Mouse (Mus musculus): ENCODE results near the gene P2rx6. TPM values are rescaled to one million over a fixed set of nuclear protein-coding genes. Genes with fewer than 3 reads are reported as not detected.
A peak's percentile ranks its signal among the peaks of the same experiment; 100 is the strongest.
"Not testable (repeated sequence)": the region's sequence is repeated elsewhere in the genome, so short reads cannot be mapped to it uniquely, and the experiment has no call there.

P2rx6 gene
- total RNA-seq, 2 experiments from 2014 or later: 0.80 to 0.99 TPM

DNA sequence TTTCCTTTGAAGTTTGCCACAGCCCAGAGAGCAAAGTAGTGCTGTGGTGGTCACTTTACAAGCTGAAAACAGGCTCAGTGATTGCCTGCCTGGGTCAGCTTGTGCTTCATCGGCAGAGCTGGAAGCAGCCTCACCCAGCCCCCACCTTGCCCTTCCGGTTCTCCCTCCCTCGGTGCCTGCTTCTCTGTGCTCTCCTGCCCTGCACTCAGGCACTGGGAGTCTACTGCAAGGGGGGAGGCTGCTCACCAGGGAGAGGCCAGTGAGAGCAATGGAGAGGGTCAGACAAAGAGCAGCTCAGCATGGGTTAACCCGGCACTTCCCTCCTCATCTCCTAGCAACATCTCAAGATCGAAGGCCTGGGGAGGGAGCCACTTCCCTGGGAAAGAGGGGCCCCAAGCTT, 2.9 kb upstream of the P2rx6 start:
- intact Hi-C loops (cut with DNase I): loop anchor here (2.0 to 5.0 kb wide), 2 partner anchors 56 to 253 kb away; no protein-coding TSS in a partner anchor
- DNase-seq (ENCODE audit: low spot score in 2 of 2): no peak

DNA sequence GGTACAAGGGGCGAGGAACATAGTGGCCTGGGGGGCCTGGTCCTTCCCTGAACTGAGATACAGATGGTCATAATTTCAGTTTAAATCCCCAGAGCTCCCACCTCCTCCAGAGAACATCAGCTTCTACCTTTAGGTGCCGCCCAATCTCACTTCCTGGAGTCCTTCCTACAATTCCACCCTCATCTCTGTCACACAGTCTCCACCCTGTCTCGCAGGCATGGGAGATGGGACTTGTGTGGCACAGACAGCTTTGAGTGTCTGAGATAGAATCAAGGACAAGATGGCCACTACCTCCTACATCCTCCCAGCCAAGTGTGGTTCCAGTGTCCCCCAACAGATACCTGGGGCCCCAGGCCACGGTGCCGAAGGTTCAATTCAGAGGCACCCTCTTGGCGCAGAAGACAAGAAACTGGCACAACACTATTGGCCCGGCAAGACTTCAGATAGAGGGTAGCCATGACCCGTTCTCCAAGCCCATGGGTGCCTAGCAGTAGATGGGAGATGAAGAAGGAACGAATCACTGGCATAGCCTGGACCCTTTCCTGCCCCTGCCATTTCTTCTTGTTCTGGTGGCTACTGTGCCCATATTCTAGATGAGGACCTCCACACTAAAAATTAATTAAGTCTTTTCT, 2.2 kb upstream of the P2rx6 start:
- DNase-seq (ENCODE audit: low spot score in 2 of 2): no peak
- intact Hi-C loops (cut with DNase I): loop anchor here (2.0 to 5.0 kb wide), 2 partner anchors 55 to 253 kb away; no protein-coding TSS in a partner anchor

DNA sequence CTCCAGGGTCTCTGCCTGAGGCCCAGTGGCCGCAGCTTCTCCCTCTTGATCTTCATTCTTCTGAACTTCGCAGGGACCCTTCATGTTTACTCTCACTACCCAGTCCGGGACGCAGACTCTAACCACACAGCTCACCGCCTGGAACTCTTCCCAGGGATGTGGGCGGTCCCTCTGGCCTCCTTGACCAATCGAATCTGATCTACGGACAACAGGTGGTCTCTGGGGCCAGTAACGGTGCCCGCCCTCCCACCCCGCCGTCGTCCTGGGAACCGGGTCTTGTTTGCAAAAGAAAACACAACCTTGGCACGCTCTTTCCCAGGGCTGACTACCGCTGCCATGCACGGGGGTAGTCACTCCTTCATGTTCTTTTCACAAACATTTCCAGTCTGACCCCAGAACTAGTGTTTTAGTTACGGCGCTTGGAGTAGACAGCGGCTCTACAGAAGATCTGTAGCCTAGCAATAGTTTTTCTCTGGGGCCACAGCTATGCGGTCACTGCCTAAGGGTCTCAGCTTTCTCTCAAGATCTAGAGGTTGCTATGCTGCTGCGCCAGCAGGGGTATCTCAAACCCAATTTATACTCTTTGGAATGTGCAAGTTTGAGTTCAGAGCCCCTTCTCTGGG, 446 bp upstream of the P2rx6 start, which contains the start of gene Lrrc74b:
Gene Lrrc74b, minus strand, starts transcription at position 120 of the 623 bp plus-strand sequence.
- intact Hi-C loops (cut with DNase I): no loop called here
- DNase-seq (ENCODE audit: low spot score in 2 of 2): no peak

DNA sequence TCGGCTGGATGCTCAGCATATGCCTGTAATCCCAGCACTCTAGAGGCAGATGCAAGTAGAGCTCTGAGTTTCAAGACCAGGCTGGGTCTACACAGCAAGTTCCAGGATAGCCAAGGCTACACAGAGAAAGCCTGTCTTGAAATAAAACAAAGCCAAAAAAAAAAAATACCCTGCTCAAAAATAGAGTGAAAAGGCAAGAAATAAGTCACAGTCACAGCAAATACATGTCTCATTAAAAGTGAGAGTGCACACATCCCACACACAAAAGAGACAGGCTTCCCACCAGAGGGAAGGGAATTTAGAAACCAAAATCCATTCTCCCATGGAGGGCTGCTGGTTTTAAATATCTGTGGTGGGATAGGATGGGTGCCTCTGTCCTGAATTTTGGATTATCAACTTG, 1.9 kb downstream of the P2rx6 start:
- intact Hi-C loops (cut with DNase I): no loop called here

DNA sequence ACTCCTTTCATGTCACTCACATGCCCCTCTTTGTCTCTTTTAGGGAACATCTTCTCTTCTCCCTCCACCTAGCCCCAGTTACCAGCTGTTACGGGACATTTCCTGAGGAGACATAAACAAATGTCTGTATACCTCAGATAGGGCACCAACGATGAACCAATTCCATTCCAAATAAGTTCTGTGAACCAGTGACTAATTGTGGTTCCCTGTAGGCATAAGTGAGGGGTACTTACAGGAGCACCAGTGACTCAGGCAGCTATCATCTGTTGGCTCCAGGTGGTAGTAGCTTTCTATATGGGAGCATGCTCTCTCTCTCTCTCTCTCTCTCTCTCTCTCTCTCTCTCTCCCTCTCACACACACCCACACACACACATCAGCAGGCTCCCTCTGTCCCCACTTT, 2.5 kb downstream of the P2rx6 start:
- intact Hi-C loops (cut with DNase I): loop anchor here (1.0 kb wide), 1 partner anchor 10 kb away; no protein-coding TSS in a partner anchor
- peak in 1 of 2 experiments; percentile 80 for DNase-seq (ENCODE audit: low spot score in 2 of 2)

More for the DNA sequence above, 1.9 kb downstream of the P2rx6 start:
- DNase-seq (ENCODE audit: low spot score in 2 of 2): peak in 1 of 2 experiments; percentile 66

DNA sequence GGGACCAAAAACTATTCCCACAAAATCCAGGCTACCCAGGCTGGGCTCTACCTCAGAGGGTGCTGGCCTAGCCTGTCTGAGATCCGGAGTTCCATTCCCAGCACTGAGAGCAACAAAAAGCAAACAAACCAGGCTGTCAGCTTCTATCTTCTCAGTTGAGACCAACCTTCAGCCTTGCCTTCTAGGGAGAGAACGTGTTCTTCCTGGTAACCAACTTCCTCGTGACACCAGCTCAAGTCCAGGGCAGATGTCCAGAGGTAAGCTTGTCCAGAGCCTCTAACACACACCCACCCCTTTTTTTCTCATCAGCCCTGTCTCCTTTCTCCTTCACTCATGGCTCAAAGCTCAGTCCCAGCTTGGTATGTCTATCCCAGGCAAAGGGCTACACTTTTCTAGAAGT, 3.1 kb downstream of the P2rx6 start:
- intact Hi-C loops (cut with DNase I): loop anchor here (1.0 kb wide), 1 partner anchor 10 kb away; no protein-coding TSS in a partner anchor
- DNase-seq (ENCODE audit: low spot score in 2 of 2): no peak

DNA sequence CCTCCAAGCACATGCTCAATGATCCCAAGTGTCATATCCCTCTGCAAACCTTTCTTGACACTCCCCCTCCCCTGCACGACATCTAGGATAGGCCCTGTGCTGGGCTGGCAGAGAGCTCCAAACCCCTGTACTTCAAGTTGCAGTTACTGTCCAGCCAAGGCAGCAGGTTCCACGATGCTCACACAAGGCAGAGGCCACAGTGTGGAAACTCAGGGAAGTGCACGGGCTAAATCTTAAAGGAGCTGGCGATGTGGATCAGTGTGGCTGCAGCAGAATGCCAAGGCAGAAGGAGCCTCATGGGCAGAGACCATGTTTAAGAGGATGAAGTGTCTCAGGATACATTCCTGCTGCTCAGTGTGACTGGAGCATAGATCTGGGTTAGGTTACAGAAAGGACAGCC, 4.5 kb downstream of the P2rx6 start:
- DNase-seq (ENCODE audit: low spot score in 2 of 2): no peak

DNA sequence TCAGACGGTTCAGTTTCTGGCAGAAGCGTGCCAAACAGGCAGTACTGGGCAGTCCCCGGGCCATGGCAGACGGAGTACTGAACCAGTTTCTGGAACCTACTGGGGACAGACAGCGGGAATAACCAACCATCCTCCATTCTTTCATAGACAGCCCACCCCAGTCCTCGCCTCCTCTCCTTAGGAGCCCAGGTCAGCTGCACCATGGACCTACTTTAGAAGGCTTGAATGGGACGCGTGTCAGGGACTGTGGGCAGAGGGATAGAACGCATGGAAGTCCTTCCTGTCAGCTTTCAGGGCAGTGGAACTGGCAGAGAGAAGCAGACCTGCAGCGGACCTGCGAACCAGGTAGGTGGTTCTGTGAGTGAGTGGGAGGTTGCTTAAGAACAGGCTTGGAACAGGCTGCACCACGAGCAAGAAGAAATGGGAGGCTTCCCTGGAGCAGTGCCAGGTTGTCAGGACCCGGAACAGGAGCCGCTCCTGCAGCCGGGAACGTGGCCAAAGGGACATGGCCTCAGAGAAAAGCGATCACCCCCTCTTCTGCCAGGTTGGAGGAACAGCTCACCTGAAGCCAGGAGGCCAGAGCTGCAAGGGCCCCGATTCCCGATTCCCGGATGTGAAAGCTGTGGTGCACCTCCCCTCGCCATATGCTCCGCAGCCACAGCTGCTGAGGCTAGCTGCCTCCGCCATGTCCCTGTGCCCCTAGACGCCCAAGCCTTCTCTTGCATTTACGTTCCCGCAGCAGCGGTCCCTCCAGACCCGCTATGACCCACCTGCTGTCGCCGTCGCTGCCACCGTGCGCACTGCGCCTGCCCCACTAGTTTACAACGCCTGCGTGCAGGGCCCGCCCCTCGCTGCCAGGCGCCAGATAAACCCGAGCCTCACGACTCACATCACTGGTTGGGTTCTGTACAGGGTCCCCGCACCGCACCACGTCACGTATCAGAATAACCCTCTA, 14.5 kb downstream of the P2rx6 start:
- intact Hi-C loops (cut with DNase I): loop anchor here (1.0 kb wide), 1 partner anchor 14 kb away; no protein-coding TSS in a partner anchor
- peak; percentile 81 to 86 for DNase-seq (ENCODE audit: low spot score in 2 of 2)

More for the DNA sequence above, 4.5 kb downstream of the P2rx6 start:
- intact Hi-C loops (cut with DNase I): no loop called here

DNA sequence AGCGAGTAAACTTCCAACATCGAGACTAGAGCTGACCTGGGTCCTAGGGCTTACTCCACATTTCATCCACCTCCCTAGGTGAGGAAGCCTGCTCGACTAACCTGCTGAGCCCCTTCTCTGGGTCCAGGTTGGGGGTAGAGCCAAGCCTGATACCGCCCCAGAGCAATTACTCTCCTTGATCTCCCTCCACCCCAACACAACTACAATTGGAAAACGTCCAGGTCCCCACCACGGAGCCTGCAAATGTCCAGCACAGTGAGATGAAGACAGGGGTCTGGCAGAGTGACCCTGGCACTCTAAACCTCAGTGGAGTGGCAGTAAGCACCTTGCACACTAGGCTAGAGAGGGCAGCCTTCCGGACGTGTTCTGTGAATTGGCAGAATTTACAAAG, 15.1 kb downstream of the P2rx6 start:
- intact Hi-C loops (cut with DNase I): loop anchor here (1.0 kb wide), 1 partner anchor 15 kb away; no protein-coding TSS in a partner anchor
- no peak for DNase-seq (ENCODE audit: low spot score in 2 of 2)

DNA sequence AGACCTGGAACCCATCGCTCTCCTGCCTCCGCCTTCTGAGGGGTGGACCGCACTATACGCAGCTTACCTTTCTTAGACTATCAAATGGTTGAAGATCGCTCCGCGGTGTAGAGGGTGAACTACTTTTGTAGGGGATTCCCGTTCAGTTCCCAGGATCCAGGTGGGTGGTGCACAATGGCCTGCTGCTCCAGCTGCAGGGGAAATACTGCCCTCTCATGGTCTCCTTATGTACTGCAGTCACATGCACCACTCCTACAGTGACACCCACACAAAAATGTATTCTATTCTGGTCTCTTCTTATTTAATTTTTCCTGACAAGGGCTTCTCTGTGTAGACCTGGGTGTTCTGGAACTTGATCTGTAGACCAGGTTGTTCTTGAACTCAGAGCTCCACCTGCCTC, 21.4 kb downstream of the P2rx6 start, which contains the start of gene Slc7a4:
Gene Slc7a4, minus strand, starts transcription at position 151 of the 400 bp plus-strand sequence.
- DNase-seq (ENCODE audit: low spot score in 2 of 2): no peak
- intact Hi-C loops (cut with DNase I): no loop called here

DNA sequence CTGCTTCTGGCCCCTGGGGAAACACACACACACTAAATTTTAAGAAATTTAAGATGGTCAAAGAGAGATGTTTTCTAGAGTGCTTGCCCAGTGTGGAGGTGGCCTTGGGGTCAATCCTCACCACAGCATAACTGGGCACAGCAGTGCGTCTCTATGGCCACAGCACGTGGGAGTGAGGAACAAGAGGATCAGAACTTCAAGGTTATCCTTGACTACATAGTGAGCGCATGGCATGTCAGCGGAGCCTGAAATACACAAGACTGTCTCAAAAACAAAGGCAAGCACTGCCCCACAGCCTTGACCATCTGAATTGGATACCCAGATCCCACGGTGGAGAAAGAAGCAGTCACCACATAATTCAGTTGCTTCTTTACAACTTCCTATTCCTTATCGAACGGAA, 22.9 kb downstream of the P2rx6 start:
- intact Hi-C loops (cut with DNase I): no loop called here

DNA sequence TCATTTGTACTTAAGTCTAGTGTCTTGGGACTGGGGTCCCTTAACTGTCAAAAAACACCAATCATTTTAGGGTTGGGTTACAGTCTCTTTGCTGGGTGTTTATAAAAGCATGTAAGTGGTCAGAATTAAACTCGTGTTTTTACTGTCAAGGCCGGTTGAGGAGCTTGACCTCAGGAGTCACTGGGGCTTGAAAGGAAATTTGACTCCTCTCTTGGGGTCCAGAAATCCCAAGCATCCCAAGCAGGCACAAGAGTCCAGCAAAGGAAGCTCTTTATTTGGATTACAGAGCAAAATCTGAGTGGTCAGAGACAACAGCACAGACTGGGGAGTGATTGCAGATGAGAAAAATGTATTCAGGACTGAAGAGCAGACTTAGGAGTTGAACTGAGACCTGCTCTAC, 29.0 kb downstream of the P2rx6 start:
- DNase-seq (ENCODE audit: low spot score in 2 of 2): no peak
- intact Hi-C loops (cut with DNase I): no loop called here

More for the DNA sequence above, 22.9 kb downstream of the P2rx6 start:
- no peak for DNase-seq (ENCODE audit: low spot score in 2 of 2)

DNA sequence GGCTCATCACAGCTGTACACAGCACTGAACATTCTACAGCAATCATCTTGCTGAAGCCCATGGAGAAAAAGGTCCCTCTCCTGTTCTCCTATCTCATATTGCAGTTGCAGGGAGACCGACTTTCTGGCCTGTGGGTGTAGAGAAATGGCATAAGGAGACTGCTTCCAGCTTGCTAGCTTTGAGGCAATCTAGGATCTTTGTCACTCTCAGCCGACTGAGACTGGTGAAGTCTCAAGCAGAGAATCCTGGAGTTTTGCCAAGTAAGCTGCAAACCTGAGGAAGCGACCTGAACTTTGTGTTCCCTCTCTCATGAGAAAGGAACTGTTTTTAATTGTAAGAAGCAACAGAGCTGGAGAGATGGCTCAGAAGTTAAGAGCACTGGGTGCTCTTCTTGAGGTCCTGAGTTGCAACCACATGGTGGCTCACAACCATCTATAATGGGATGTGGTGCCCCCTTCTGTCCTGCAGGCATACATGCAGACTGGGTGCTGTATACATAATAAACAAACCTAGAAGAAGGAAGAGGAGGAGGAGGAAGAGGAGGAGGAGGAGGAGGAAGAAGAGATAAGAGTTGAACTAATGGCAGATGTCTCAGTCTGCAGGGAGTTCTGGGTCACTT, 39.4 kb downstream of the P2rx6 start:
- no peak for DNase-seq (ENCODE audit: low spot score in 2 of 2)
- intact Hi-C loops (cut with DNase I): no loop called here

DNA sequence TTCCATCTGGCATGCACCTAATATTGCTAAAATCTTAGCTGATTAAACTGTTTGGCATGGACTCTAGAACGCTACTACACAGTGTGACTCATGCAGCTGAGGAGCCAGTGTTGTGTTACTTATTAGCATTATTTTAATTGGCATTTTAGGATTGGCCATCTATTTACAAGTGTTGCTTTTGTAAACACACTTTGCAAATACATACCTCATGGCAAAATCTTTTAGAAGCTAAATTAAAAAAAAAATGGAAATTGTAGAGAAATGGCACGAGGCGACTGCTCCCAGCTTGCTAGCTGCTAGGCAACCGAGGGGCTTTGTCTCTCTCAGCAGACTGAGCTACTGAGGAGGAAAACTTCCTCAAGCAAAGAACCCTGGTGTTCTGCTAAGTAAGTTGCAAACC, 43.3 kb downstream of the P2rx6 start:
- no peak for DNase-seq (ENCODE audit: low spot score in 2 of 2)
- intact Hi-C loops (cut with DNase I): no loop called here

DNA sequence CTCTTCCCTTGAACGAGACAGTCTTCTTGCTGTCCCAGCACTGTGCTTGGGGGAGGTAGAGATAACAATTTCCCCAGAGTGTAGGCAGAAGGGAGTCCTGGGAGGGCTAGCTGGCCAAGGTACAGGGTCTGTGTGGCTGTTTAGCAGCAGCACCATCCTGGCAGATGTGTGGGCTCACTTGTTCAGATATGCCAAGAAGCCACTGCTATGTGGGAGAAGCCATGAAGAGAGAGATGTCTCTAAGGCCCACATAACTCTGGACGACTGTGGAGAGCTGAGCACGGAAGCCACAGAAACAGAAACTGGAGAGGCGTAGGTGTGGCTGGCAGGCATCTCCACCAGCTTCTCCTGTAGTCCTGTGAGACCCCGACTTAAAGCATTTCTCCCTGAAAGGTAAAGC, 44.0 kb downstream of the P2rx6 start:
- peak in 1 of 2 experiments; percentile 70 for DNase-seq (ENCODE audit: low spot score in 2 of 2)

DNA sequence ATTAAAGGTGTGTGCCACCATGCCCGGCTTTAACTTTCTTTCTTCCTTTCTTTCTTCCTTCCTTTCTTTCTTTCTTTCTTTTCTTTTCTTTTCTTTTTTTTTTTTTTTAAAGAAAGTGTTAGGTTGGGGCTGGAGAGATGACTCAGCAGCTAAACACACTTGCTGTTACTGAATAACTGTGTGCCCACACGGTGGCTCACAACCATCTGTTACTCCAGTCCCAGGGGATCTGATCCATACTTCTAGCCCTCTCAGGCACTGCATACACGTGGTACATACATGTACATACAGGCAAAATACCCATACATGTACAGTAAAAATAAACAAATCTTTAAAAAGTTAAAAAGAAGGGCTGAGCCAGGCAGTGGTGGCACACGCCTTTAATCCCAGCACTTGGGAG, 49.7 kb downstream of the P2rx6 start:
- intact Hi-C loops (cut with DNase I): no loop called here
- peak in 1 of 2 experiments; percentile 80 for DNase-seq (ENCODE audit: low spot score in 2 of 2)

More for the DNA sequence above, 44.0 kb downstream of the P2rx6 start:
- intact Hi-C loops (cut with DNase I): no loop called here

DNA sequence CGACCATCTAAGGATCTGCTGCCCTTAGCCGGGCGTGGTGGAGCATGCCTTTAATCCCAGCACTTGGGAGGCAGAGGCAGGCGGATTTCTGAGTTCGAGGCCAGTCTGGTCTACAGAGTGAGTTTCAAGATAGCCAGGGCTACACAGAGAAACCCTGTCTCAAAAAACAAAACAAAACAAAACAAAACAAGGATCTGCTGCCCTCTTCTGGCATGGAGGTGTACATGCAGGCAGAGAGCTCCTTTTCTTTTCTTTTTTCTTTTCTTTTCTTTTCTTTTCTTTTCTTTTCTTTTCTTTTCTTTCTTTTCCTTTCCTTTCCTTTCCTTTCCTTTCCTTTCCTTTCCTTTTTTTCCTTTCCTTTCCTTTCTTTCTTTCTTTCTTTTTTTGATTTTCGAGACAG, 53.1 kb downstream of the P2rx6 start:
- DNase-seq (ENCODE audit: low spot score in 2 of 2): not testable (repeated sequence)
- intact Hi-C loops (cut with DNase I): loop anchor here (2.0 kb wide), 1 partner anchor 56 kb away; no protein-coding TSS in a partner anchor

DNA sequence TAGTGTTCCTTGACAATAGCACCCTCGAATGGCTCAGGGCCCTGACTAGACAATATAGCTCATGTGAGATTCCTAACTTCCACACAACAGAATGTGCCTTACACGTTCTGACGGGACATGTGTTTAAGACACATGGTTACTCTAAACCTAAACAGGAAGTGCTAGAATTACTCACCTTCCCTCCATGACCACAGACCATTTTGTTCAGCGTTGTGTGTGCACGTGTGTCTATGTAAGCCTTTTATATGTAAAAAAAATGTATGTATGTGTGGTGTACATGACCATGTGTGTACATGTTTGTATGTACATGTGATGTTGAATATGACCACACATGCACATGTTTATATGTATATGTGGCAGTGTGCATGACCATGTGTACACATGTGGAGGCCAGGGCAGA, 54.5 kb downstream of the P2rx6 start:
- intact Hi-C loops (cut with DNase I): no loop called here
- DNase-seq (ENCODE audit: low spot score in 2 of 2): no peak

DNA sequence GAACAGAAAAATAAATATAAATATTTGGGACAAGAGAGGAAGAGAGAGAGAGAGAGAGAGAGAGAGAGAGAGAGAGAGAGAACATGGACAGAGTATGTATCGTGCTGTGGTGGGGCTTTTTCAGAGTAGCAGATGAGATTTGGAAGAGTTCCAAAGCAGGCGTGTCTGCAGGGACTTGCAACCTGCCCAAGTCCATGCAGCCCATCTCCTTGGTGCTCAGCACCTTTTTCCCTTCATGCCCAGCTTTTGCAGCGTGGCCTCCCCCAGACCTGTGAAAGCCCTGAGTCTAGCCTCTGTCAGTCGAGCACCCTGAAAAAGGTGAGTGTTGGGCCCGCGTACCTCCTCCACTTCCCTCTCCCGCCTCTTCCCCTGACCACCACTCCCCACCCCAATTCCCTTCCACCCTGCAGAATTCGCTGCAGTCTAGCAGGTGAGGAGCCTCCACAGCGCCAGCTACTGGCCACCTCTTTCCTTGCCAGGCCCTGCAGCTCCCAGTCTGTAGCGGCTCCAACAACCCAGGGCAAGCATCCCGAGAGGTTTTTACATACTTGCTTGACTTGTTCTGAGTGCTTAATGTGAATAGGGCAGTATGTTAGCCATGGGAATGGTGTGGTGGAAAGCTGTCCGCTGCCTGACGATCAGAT, 56.4 kb downstream of the P2rx6 start:
- intact Hi-C loops (cut with DNase I): no loop called here
- DNase-seq (ENCODE audit: low spot score in 2 of 2): peak; percentile 48 to 56
